Mouse (Mus musculus): ENCODE measurements around the gene Arhgef39.

DNA sequence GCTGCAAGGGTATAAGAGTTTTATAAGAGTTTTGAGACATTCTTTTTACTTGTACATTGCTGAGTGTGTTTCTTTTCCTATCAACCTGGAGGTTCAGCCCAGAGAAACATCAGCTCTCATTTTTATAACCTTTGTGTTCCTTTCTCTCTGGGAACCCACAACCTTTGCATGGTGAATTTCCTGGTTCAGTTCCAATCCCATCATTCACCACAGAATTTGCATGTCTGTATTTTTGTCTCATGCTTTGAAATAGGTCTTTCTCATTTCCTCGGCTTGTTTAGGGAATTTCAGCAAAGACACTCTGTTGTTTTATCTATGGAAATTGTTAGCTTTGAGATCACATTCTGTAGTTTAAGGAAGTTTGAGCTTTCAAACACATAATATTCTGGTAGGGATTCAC is 25.9 kb downstream of the Arhgef39 start:
- TF ChIP-seq CTCF (IDR thresholded peaks at IDR 0.05; ENCODE audit: low read depth): no peak
- TF ChIP-seq EP300 (IDR thresholded peaks at IDR 0.05; ENCODE audit: low read depth): no peak

Data from heart, postnatal 0 days (tissue).